Mouse (Mus musculus): ENCODE measurements at regions not wholly inside any gene's neighbourhood (a gene's known extent, or its start where the extent isn't known, plus 50 kb on each side); places are given as distances from the start of the nearest gene placed in this dataset.

- WGBS: 10% methylated on average over 10 of the region's 10 CpGs
- peak; percentile 90 for DNase-seq (ENCODE audit: low spot score)
These were observed 917.5 kb downstream of the Olfm4 start for GRCm38 (mm10) chr14:80901346-80901745.

DNA sequence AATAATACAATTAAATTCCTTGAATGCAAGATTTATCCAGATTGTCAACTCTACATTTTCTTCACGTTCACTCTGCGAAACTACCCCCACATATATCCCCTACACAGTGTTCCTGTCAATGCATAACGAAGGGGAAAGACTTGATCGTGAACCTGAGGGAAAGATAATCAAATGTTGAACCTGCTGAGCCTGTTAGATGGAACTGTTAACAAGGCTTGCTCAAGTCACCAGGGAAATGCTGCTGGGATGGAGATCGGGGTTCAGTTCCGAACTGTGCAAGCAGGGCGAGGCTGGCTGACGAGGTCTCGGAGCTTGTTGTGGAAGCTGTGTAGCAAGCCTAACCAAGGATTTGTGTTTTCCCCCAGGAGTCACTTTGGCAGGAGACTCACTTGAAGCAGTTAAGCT is 917.9 kb downstream of the Olfm4 start:
- WGBS: 25% methylated on average over 9 of the region's 9 CpGs
- Histone ChIP-seq H3K4me3 (ENCODE audit: low read depth, low read length) (peak overlapping the region; percentile 17; the same call in 1 of the 2 replicates), H3K4me1 (ENCODE audit: control insufficient read depth, insufficient read depth, low read length) (no peaks in the 10 kb centered on the region; the same call in 1 of the 2 replicates), H3K9ac (ENCODE audit: low read length) (peak overlapping the region; percentile 18), H3K9me3 (replicated peaks; ENCODE audit: control insufficient read depth, low read length) (no peaks in the 10 kb centered on the region), H3K27me3 (replicated peaks; ENCODE audit: control insufficient read depth, insufficient read depth, low read length) (no peaks in the 10 kb centered on the region), H3K27ac (ENCODE audit: low read depth, low read length) (no peak overlapping the region), H3K4me2 (ENCODE audit: low read length) (peak overlapping the region; percentile 43), H3K36me3 (ENCODE audit: control insufficient read depth, insufficient read depth, low read length) (no peaks in the 10 kb centered on the region)
- peak; percentile 51 for DNase-seq (ENCODE audit: low spot score)
- ATAC-seq: peak; percentile 76

More at GRCm38 (mm10) chr14:80901346-80901745, 917.5 kb downstream of the Olfm4 start:
- no peaks in the 10 kb centered on the region for H3K36me3 ChIP-seq (ENCODE audit: control insufficient read depth, insufficient read depth, low read length)
- H3K9ac ChIP-seq (ENCODE audit: low read length): peak overlapping the region; percentile 18
- H3K4me3 ChIP-seq (ENCODE audit: low read depth, low read length): peak overlapping the region; percentile 17
- H3K27me3 ChIP-seq (replicated peaks; ENCODE audit: control insufficient read depth, insufficient read depth, low read length): no peaks in the 10 kb centered on the region
- H3K27ac ChIP-seq (ENCODE audit: low read depth, low read length): no peak overlapping the region
- peak overlapping the region; percentile 43 for H3K4me2 ChIP-seq (ENCODE audit: low read length)
- peak; percentile 96 for ATAC-seq
- H3K4me1 ChIP-seq (ENCODE audit: control insufficient read depth, insufficient read depth, low read length): no peaks in the 10 kb centered on the region; the same call in 1 of the 2 replicates
- H3K9me3 ChIP-seq (replicated peaks; ENCODE audit: control insufficient read depth, low read length): no peaks in the 10 kb centered on the region

DNA sequence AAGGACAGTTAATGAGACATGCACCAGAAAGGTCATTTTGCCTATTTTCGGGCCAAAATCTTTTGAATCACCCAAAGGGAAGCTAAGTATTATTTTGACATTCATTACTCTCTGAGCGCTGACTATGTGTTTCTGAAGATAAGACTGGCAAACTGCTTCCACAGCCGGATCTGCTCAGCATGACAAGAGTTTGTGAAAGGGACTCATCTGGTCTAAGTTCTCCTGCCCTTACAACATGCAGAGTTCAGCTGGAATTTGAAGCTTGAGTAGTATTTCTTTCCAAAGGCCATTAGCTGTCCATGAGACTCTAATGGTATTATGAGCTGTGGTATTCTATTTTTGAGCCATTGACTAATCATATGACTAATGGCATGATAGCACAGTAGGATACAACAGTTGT is 932.1 kb downstream of the Olfm4 start:
- H3K4me2 ChIP-seq (ENCODE audit: low read length): no peak overlapping the region
- no peaks in the 10 kb centered on the region for H3K36me3 ChIP-seq (ENCODE audit: control insufficient read depth, insufficient read depth, low read length)
- no peaks in the 10 kb centered on the region for H3K27me3 ChIP-seq (replicated peaks; ENCODE audit: control insufficient read depth, insufficient read depth, low read length)
- H3K27ac ChIP-seq (ENCODE audit: low read depth, low read length): no peak overlapping the region
- H3K9ac ChIP-seq (ENCODE audit: low read length): no peak overlapping the region
- no peaks in the 10 kb centered on the region for H3K4me1 ChIP-seq (ENCODE audit: control insufficient read depth, insufficient read depth, low read length)
- 81% methylated on average over 3 of the region's 3 CpGs for WGBS
- H3K4me3 ChIP-seq (ENCODE audit: low read depth, low read length): no peak overlapping the region
- DNase-seq (ENCODE audit: low spot score): no peak
- H3K9me3 ChIP-seq (replicated peaks; ENCODE audit: control insufficient read depth, low read length): no peaks in the 10 kb centered on the region
- ATAC-seq: no peak

GRCm38 (mm10) chr14:80923732-80924131 is 939.9 kb downstream of the Olfm4 start:
- H3K9ac ChIP-seq (ENCODE audit: low read length): no peak overlapping the region
- no peaks in the 10 kb centered on the region for H3K36me3 ChIP-seq (ENCODE audit: control insufficient read depth, insufficient read depth, low read length)
- 25% methylated on average over 2 of the region's 2 CpGs for WGBS
- H3K27ac ChIP-seq (ENCODE audit: low read depth, low read length): no peak overlapping the region
- H3K4me1 ChIP-seq (ENCODE audit: control insufficient read depth, insufficient read depth, low read length): no peaks in the 10 kb centered on the region
- ATAC-seq (peak; percentile 62; the same call in 1 of the 2 replicates), DNase-seq (ENCODE audit: low spot score) (no peak)
- H3K27me3 ChIP-seq (replicated peaks; ENCODE audit: control insufficient read depth, insufficient read depth, low read length): no peaks in the 10 kb centered on the region
- H3K9me3 ChIP-seq (replicated peaks; ENCODE audit: control insufficient read depth, low read length): no peaks in the 10 kb centered on the region
- no peak overlapping the region for H3K4me2 ChIP-seq (ENCODE audit: low read length)
- no peak overlapping the region for H3K4me3 ChIP-seq (ENCODE audit: low read depth, low read length)

DNA sequence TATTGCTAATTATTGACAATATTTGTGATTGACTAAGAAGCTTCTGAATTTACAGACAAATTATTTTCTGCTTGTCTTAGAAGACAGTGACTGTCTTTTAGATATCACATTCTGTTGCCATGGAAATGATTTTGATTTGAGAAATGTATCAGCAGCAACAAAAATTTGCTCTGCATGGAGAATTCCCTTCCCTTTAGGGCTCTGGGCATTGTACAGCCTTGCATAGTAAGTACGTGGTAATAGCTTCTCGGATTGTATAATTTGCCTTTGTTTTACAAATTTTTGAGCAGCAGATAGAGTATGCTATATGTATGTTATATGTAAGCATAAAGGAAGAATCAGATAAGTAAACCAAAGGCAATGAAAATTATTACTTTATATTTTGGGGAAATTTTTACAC is 976.1 kb downstream of the Olfm4 start:
- no peak overlapping the region for H3K4me2 ChIP-seq (ENCODE audit: low read length)
- peak; percentile 39 for DNase-seq (ENCODE audit: low spot score)
- H3K4me1 ChIP-seq (ENCODE audit: control insufficient read depth, insufficient read depth, low read length): no peaks in the 10 kb centered on the region
- 82% methylated on average over 2 of the region's 2 CpGs for WGBS
- no peak overlapping the region for H3K9ac ChIP-seq (ENCODE audit: low read length)
- H3K9me3 ChIP-seq (replicated peaks; ENCODE audit: control insufficient read depth, low read length): no peaks in the 10 kb centered on the region
- ATAC-seq: no peak
- H3K27ac ChIP-seq (ENCODE audit: low read depth, low read length): no peak overlapping the region
- no peaks in the 10 kb centered on the region for H3K36me3 ChIP-seq (ENCODE audit: control insufficient read depth, insufficient read depth, low read length)
- H3K27me3 ChIP-seq (replicated peaks; ENCODE audit: control insufficient read depth, insufficient read depth, low read length): no peaks in the 10 kb centered on the region
- no peak overlapping the region for H3K4me3 ChIP-seq (ENCODE audit: low read depth, low read length)

GRCm38 (mm10) chr14:80975795-80976194 is 991.9 kb downstream of the Olfm4 start:
- Histone ChIP-seq H3K9me3 (replicated peaks; ENCODE audit: control insufficient read depth, low read length) (no peaks in the 10 kb centered on the region), H3K4me1 (ENCODE audit: control insufficient read depth, insufficient read depth, low read length) (no peaks in the 10 kb centered on the region), H3K4me3 (ENCODE audit: low read depth, low read length) (no peak overlapping the region), H3K27ac (ENCODE audit: low read depth, low read length) (no peak overlapping the region), H3K27me3 (replicated peaks; ENCODE audit: control insufficient read depth, insufficient read depth, low read length) (no peaks in the 10 kb centered on the region), H3K9ac (ENCODE audit: low read length) (no peak overlapping the region), H3K4me2 (ENCODE audit: low read length) (no peak overlapping the region), H3K36me3 (ENCODE audit: control insufficient read depth, insufficient read depth, low read length) (no peaks in the 10 kb centered on the region)
- WGBS: 61% methylated on average over 4 of the region's 4 CpGs
- DNase-seq (ENCODE audit: low spot score) (no peak), ATAC-seq (no peak)

DNA sequence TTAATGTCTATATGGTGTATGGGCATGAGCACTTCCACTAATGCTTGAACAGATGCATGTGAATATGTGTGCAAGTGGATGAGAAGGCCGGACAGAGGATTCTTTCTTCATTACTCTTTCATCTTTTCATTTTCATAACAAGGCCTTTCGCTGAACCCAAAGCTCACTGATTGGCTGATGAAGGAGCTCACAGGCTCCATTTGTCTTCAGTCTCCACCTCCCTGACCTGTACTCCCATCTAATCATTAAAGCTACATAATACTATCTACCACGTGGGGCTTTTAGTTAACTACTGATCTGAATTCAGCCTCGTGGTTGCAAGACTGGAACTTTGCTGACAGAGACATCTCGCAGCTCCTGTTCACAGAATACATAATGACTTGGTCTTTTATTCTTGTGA is 992.8 kb downstream of the Olfm4 start:
- H3K27me3 ChIP-seq (replicated peaks; ENCODE audit: control insufficient read depth, insufficient read depth, low read length): no peaks in the 10 kb centered on the region
- no peak for ATAC-seq
- WGBS: 21% methylated on average over 5 of the region's 5 CpGs
- H3K27ac ChIP-seq (ENCODE audit: low read depth, low read length): no peak overlapping the region
- no peak for DNase-seq (ENCODE audit: low spot score)
- H3K9ac ChIP-seq (ENCODE audit: low read length): no peak overlapping the region
- no peaks in the 10 kb centered on the region for H3K9me3 ChIP-seq (replicated peaks; ENCODE audit: control insufficient read depth, low read length)
- no peaks in the 10 kb centered on the region for H3K4me1 ChIP-seq (ENCODE audit: control insufficient read depth, insufficient read depth, low read length)
- no peak overlapping the region for H3K4me2 ChIP-seq (ENCODE audit: low read length)
- no peaks in the 10 kb centered on the region for H3K36me3 ChIP-seq (ENCODE audit: control insufficient read depth, insufficient read depth, low read length)
- H3K4me3 ChIP-seq (ENCODE audit: low read depth, low read length): no peak overlapping the region

- Histone ChIP-seq H3K9me3 (replicated peaks; ENCODE audit: control insufficient read depth, low read length) (no peaks in the 10 kb centered on the region), H3K4me1 (ENCODE audit: control insufficient read depth, insufficient read depth, low read length) (no peaks in the 10 kb centered on the region), H3K4me3 (ENCODE audit: low read depth, low read length) (no peak overlapping the region), H3K4me2 (ENCODE audit: low read length) (no peak overlapping the region), H3K27me3 (replicated peaks; ENCODE audit: control insufficient read depth, insufficient read depth, low read length) (no peaks in the 10 kb centered on the region), H3K27ac (ENCODE audit: low read depth, low read length) (no peak overlapping the region), H3K36me3 (ENCODE audit: control insufficient read depth, insufficient read depth, low read length) (no peaks in the 10 kb centered on the region), H3K9ac (ENCODE audit: low read length) (no peak overlapping the region)
- WGBS: 68% methylated on average over 5 of the region's 5 CpGs
- ATAC-seq: no peak
- no peak for DNase-seq (ENCODE audit: low spot score)
These were observed 995.6 kb downstream of the Olfm4 start for GRCm38 (mm10) chr14:80979475-80979874.

DNA sequence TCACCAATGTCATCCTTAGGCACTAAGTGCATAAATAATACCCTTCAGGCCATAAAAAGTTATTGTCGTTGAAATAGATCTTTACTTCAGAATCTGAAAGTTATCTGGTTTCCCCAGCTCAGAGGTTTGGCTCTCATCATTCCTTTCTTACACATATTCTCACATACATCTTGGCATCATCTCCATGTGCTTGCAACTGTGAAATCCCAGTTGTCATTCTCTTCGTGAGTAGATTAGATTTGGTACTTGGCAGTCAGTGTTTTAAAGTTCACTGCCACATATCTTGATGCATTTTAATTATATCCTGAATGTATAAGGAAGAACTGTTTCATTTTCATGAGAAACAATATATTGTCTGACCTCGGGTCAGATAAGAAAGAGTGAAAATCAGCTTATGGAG is 1006.3 kb downstream of the Olfm4 start:
- Histone ChIP-seq H3K27me3 (replicated peaks; ENCODE audit: control insufficient read depth, insufficient read depth, low read length) (no peaks in the 10 kb centered on the region), H3K9me3 (replicated peaks; ENCODE audit: control insufficient read depth, low read length) (no peaks in the 10 kb centered on the region), H3K4me1 (ENCODE audit: control insufficient read depth, insufficient read depth, low read length) (no peaks in the 10 kb centered on the region), H3K27ac (ENCODE audit: low read depth, low read length) (no peak overlapping the region), H3K9ac (ENCODE audit: low read length) (no peak overlapping the region), H3K4me3 (ENCODE audit: low read depth, low read length) (no peak overlapping the region), H3K36me3 (ENCODE audit: control insufficient read depth, insufficient read depth, low read length) (no peaks in the 10 kb centered on the region), H3K4me2 (ENCODE audit: low read length) (no peak overlapping the region)
- ATAC-seq (no peak), DNase-seq (ENCODE audit: low spot score) (peak; percentile 43)
- 60% methylated on average over 3 of the region's 3 CpGs for WGBS

Data from forebrain, embryonic 14.5 days (tissue).